Mouse (Mus musculus) CH12.LX (cell line): ENCODE results near the gene 1700021F05Rik. TPM values are rescaled to one million over a fixed set of nuclear protein-coding genes. Genes with fewer than 3 reads are reported as not detected.

ENCODE experiments used
- DNase-seq: peaks from one replicate; pipeline ENCODE4 v3.0.0-alpha.2; 2013; ENCODE audit errors: extremely low read depth
- H3K27ac ChIP-seq: 2 replicates; pipeline ENCODE4 v1.5.1; 2012; ENCODE audit warnings: low read depth, mild to moderate bottlenecking, control low read depth, moderate library complexity; ENCODE audit not compliant: insufficient read depth
- H3K27me3 ChIP-seq: replicated peaks from 2 replicates; pipeline ENCODE3; 2012; ENCODE audit warnings: inconsistent platforms
- H3K36me3 ChIP-seq, 2 experiments: replicated peaks in 1 of 2; 2 replicates each; pipeline versions ENCODE3 to v1.6.1; 2012; ENCODE audit warnings: inconsistent platforms in 1 of 2, low read length in 1 of 2, mild to moderate bottlenecking in 1 of 2, mixed read lengths in 1 of 2, moderate library complexity in 1 of 2; ENCODE audit not compliant: control insufficient read depth in 1 of 2, insufficient read depth in 1 of 2
- H3K4me1 ChIP-seq, 2 experiments: 2 replicates each; pipeline ENCODE4 v1.6.1; 2012; ENCODE audit warnings: inconsistent platforms in 1 of 2, moderate library complexity in 1 of 2; ENCODE audit not compliant: insufficient read depth in 2 of 2, control insufficient read depth in 1 of 2
- H3K4me2 ChIP-seq: 2 replicates; pipeline ENCODE4 v1.6.1; 2012; ENCODE audit warnings: low read depth, mild to moderate bottlenecking, control low read depth; ENCODE audit not compliant: poor library complexity, insufficient read depth, severe bottlenecking
- H3K4me3 ChIP-seq, 3 experiments: fragments of 150-350 bp in 1 of 3; sonication (generic) in 1 of 3; replicated peaks in 1 of 3; 2 replicates each; pipeline versions ENCODE3 to v1.5.1; 2011 to 2012; ENCODE audit warnings: low read depth in 2 of 3, low read length in 2 of 3, mild to moderate bottlenecking in 2 of 3, moderate library complexity in 2 of 3, control low read depth in 1 of 3, improper control_type of control experiment in 1 of 3, inconsistent platforms in 1 of 3, mixed read lengths in 1 of 3; ENCODE audit not compliant: poor library complexity in 1 of 3
- H3K79me2 ChIP-seq: replicated peaks from 2 replicates; pipeline ENCODE4 v1.6.1; 2012; ENCODE audit warnings: mild to moderate bottlenecking, moderate library complexity; ENCODE audit not compliant: control insufficient read depth, poor library complexity, insufficient read depth, severe bottlenecking; ENCODE audit errors: extremely low read depth
- H3K9ac ChIP-seq: 2 replicates; pipeline ENCODE4 v1.6.1; 2012; ENCODE audit warnings: low read depth, mild to moderate bottlenecking, control low read depth, moderate library complexity; ENCODE audit not compliant: insufficient read depth
- H3K9me3 ChIP-seq: replicated peaks from 2 replicates; pipeline ENCODE3; 2012; ENCODE audit warnings: low read length, inconsistent platforms, mixed read lengths
- CHD2 ChIP-seq: IDR thresholded peaks from 2 replicates; pipeline ENCODE4 v1.6.1; 2011; ENCODE audit warnings: low read length, improper control_type of control experiment
- CTCF ChIP-seq, 2 experiments: IDR thresholded peaks in 1 of 2; conservative IDR thresholded peaks in 1 of 2; 2 replicates each; pipeline ENCODE4 v1.5.1; 2011 to 2012; ENCODE audit warnings: low read depth in 2 of 2, low read length in 2 of 2, improper control_type of control experiment in 1 of 2, inconsistent platforms in 1 of 2, mild to moderate bottlenecking in 1 of 2, moderate library complexity in 1 of 2
- E2F4 ChIP-seq: IDR thresholded peaks from 2 replicates; pipeline ENCODE4 v1.6.1; 2011; ENCODE audit warnings: low read depth, low read length, improper control_type of control experiment; ENCODE audit not compliant: insufficient replicate concordance
- GABPA ChIP-seq: IDR thresholded peaks from 2 replicates; pipeline ENCODE4 v1.6.1; 2012; ENCODE audit warnings: low read depth, low read length, improper control_type of control experiment, inconsistent platforms; ENCODE audit not compliant: insufficient replicate concordance
- HCFC1 ChIP-seq: IDR thresholded peaks from 2 replicates; pipeline ENCODE4 v1.6.1; 2012; ENCODE audit warnings: low read depth, mild to moderate bottlenecking, inconsistent platforms, low read length, improper control_type of control experiment
- JUND ChIP-seq: conservative IDR thresholded peaks from 2 replicates; pipeline ENCODE4 v1.6.1; 2011; ENCODE audit warnings: low read depth, low read length, improper control_type of control experiment
- NRF1 ChIP-seq: IDR thresholded peaks from 2 replicates; pipeline ENCODE4 v1.6.1; 2014; ENCODE audit warnings: low read depth, mild to moderate bottlenecking, inconsistent platforms, low read length, improper control_type of control experiment, moderate library complexity
- POLR2AphosphoS2 ChIP-seq: IDR thresholded peaks from 2 replicates; pipeline ENCODE4 v1.6.1; 2011; ENCODE audit warnings: low read depth, low read length, improper control_type of control experiment
- RAD21 ChIP-seq: IDR thresholded peaks from 2 replicates; pipeline ENCODE4 v1.6.1; 2011; ENCODE audit warnings: low read depth, mild to moderate bottlenecking, low read length, improper control_type of control experiment, moderate library complexity
- SMC3 ChIP-seq: IDR thresholded peaks from 2 replicates; pipeline ENCODE4 v1.6.1; 2011; ENCODE audit warnings: low read depth, low read length, improper control_type of control experiment
- TBP ChIP-seq: conservative IDR thresholded peaks from 2 replicates; pipeline ENCODE4 v1.6.1; 2011; ENCODE audit warnings: low read depth, low read length, improper control_type of control experiment
- UBTF ChIP-seq: IDR thresholded peaks from 2 replicates; pipeline ENCODE4 v1.6.1; 2012; ENCODE audit warnings: low read depth, mild to moderate bottlenecking, inconsistent platforms, low read length, improper control_type of control experiment, moderate library complexity
- ZC3H11A ChIP-seq: IDR thresholded peaks from 2 replicates; pipeline ENCODE4 v1.6.1; 2012; ENCODE audit warnings: low read depth, mild to moderate bottlenecking, inconsistent platforms, low read length, improper control_type of control experiment
- ZMIZ1 ChIP-seq: IDR thresholded peaks from 2 replicates; pipeline ENCODE4 v1.6.1; 2012; ENCODE audit warnings: low read depth, mild to moderate bottlenecking, inconsistent platforms, low read length, improper control_type of control experiment
- ZNF384 ChIP-seq: IDR thresholded peaks from 2 replicates; pipeline ENCODE4 v1.6.1; 2012; ENCODE audit warnings: low read depth, low read length, improper control_type of control experiment, inconsistent platforms
- dilution Hi-C: fragments of 300-500 bp; cut with MboI; formaldehyde crosslinking; loops from 2 replicates; pipeline ENCODE4 v1.14.3; 2020; ENCODE audit warnings: low sequenced_read_pairs; ENCODE audit not compliant: extremely low pct_unique_long_range_greater_than_20kb, extremely low pct_ligation_motif_present
- in situ Hi-C: fragments of 300-500 bp; cut with MboI; formaldehyde crosslinking; loops from 3 replicates; pipeline ENCODE4 v1.14.3; 2019; ENCODE audit warnings: low sequenced_read_pairs, low pct_ligation_motif_present, low pct_unique_long_range_greater_than_20kb, mixed read lengths
- polyA plus RNA-seq: library from polyadenylated mRNA; unstranded; fragments of >175 nt; gene quantifications from 2 replicates; pipeline ENCODE4 v1.2.1, GENCODE M21; 2012; ENCODE audit warnings: low read depth; ENCODE audit not compliant: insufficient read length
- total RNA-seq, 2 experiments: library from RNA; depleted of rRNA; stranded (reverse); fragments of 300-350 nt in 1 of 2; fragments of >200 nt in 1 of 2; gene quantifications; 2 replicates each; pipeline ENCODE4 v1.2.3; 2012 to 2014

Gene 1700021F05Rik
- total and polyA plus RNA-seq, 3 experiments, result 33.0 to 70.3 (median 53.0) TPM

GRCm38 (mm10) chr10:43477459-43477858 is 63.3 kb downstream of the 1700021F05Rik start:
- peaks cover 22% of the 10 kb centered on the region; the same call in 1 of the 2 replicates for H3K79me2 ChIP-seq
- in situ Hi-C loops, result no loop called here
- dilution Hi-C loops, result no loop called here
- H3K4me3 ChIP-seq, result peak overlapping the region in 1 of 3 experiments; percentile 85
- no peaks in the 10 kb centered on the region for H3K27me3 ChIP-seq
- DNase-seq, result no peak
- H3K4me1 ChIP-seq, result peaks cover 4 to 37% of the 10 kb centered on the region in 2 experiments; a peak in 3 of 4 replicates
- no peak for TF ChIP-seq TBP
- no peak for TF ChIP-seq ZMIZ1
- TF ChIP-seq JUND, result no peak
- TF ChIP-seq HCFC1, result no peak
- no peak for TF ChIP-seq POLR2AphosphoS2
- no peak for TF ChIP-seq CHD2
- no peak for TF ChIP-seq GABPA
- TF ChIP-seq E2F4, result no peak
- TF ChIP-seq UBTF, result no peak
- H3K27ac ChIP-seq, result no peak overlapping the region
- peak overlapping the region; percentile 69 for H3K4me2 ChIP-seq
- peak overlapping the region; percentile 50 for H3K9ac ChIP-seq
- H3K36me3 ChIP-seq, result no peaks in the 10 kb centered on the region
- H3K9me3 ChIP-seq, result no peaks in the 10 kb centered on the region

GRCm38 (mm10) chr10:43475376-43475775 is 65.4 kb downstream of the 1700021F05Rik start:
- H3K79me2 ChIP-seq, result 0 out of 2 replicates have a peak, but pooled peaks cover 5% of the 10 kb centered on the region
- H3K4me1 ChIP-seq, result peaks cover 2 to 19% of the 10 kb centered on the region in 2 experiments; a peak in 3 of 4 replicates
- H3K36me3 ChIP-seq, result no peaks in the 10 kb centered on the region
- H3K4me2 ChIP-seq, result no peak overlapping the region; the same call in 1 of the 2 replicates
- dilution Hi-C loops (no loop called here), in situ Hi-C loops (no loop called here)
- no peaks in the 10 kb centered on the region for H3K27me3 ChIP-seq
- no peaks in the 10 kb centered on the region for H3K9me3 ChIP-seq
- H3K4me3 ChIP-seq, result no peak overlapping the region
- no peak overlapping the region for H3K9ac ChIP-seq
- H3K27ac ChIP-seq, result no peak overlapping the region
- peak; percentile 66 for DNase-seq
- peak; percentile 65 for TF ChIP-seq RAD21
- peak; percentile 65; the same call in 1 of the 2 replicates for TF ChIP-seq ZNF384
- no peak for TF ChIP-seq ZC3H11A
- peak; percentile 40 to 68; a peak in 3 of 4 replicates for TF ChIP-seq CTCF (conservative IDR thresholded peaks at IDR 0.05 in 1 of 2, IDR thresholded peaks at IDR 0.05 in 1 of 2; ENCODE audit: low read depth in 2 of 2, low read length in 2 of 2)
- TF ChIP-seq SMC3, result peak; percentile 57
- TF ChIP-seq NRF1, result no peak
- TF ChIP-seq CHD2, result 0 out of 2 replicates have a peak, but pooled peaks have one; percentile 29
- TF ChIP-seq, all 38 proteins: peak for 5

Other genes starting within 250 kb of the 1700021F05Rik start
- 8.7 and 11.8 TPM in 2 replicates for gene Bend3, start 62.2 kb downstream of the 1700021F05Rik start, total RNA-seq (2012; rRNA removed)
- 6.5 and 7.4 TPM in 2 replicates for gene Bend3, start 62.2 kb downstream of the 1700021F05Rik start, total RNA-seq (2014; rRNA removed)
- 14.8 and 18.9 TPM in 2 replicates for gene Bend3, start 62.2 kb downstream of the 1700021F05Rik start, polyA plus RNA-seq
- gene Gm9803, start 16.9 kb downstream of the 1700021F05Rik start, total RNA-seq (2012; rRNA removed), result 16.2 and 23.2 TPM in 2 replicates
- gene Gm9803, start 16.9 kb downstream of the 1700021F05Rik start, total RNA-seq (2014; rRNA removed), result 56.6 and 99.7 TPM in 2 replicates
- gene Gm9803, start 16.9 kb downstream of the 1700021F05Rik start, polyA plus RNA-seq, result 120 and 128 TPM in 2 replicates
- 469 and 899 TPM in 2 replicates for gene Cd24a, start 37.3 kb upstream of the 1700021F05Rik start, total RNA-seq (2012; rRNA removed)
- gene Cd24a, start 37.3 kb upstream of the 1700021F05Rik start, total RNA-seq (2014; rRNA removed), result 2,721 and 2,766 TPM in 2 replicates
- gene Cd24a, start 37.3 kb upstream of the 1700021F05Rik start, polyA plus RNA-seq, result 1,820 and 2,120 TPM in 2 replicates